Mouse (Mus musculus): ENCODE data around the gene Nmi. TPM values are rescaled to one million over a fixed set of nuclear protein-coding genes. Genes with fewer than 3 reads are reported as not detected.
A peak's percentile ranks its signal among the peaks of the same experiment; 100 is the strongest.

Nmi gene
- polyA plus RNA-seq, 1 experiment from 2014 or later = 10.6 TPM

GRCm38 (mm10) chr2:51941832-51942231 lies 31.5 kb downstream of the Nmi start:
- Histone ChIP-seq H3K4me2 (0 out of 2 replicates have a peak overlapping the region, but pooled peaks have one; percentile 4), H3K27ac (peak overlapping the region; percentile 36), H3K27me3 (no peaks in the 10 kb centered on the region), H3K9ac (no peak overlapping the region), H3K4me1 (replicated peaks) (peaks cover 38% of the 10 kb centered on the region), H3K4me3 (replicated peaks) (no peak overlapping the region), H3K36me3 (no peaks in the 10 kb centered on the region), H3K9me3 (replicated peaks) (no peaks in the 10 kb centered on the region)
- peak; percentile 34 for DNase-seq
- peak; percentile 72 for ATAC-seq (ENCODE audit: low read depth)
- 45% methylated on average over 7 of the region's 7 CpGs for WGBS (ENCODE audit: insufficient replicate concordance)

DNA sequence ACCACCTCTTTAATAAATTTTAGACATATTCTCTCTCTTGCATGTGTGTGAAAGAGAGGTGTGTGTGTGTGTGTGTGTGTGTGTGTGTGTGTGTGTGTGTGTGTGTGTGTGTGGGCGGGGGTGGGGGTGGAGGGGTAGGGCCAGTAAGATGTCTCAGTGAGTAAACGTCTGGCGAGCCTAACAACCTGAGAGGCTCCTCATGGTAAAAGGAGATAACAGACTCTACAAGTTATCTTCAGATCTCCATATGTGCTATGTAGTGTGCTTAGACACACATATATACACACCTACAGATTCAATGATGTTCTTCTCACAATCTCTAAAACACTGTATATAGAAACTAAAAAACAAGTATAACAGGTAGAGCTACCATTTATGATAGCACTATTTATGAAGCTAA lies 34.5 kb downstream of the Nmi start:
- H3K4me2 ChIP-seq = peak overlapping the region; percentile 26; the same call in 1 of the 2 replicates
- H3K27ac ChIP-seq = peak overlapping the region; percentile 72
- H3K4me1 ChIP-seq (replicated peaks) = peaks cover 61% of the 10 kb centered on the region
- H3K4me3 ChIP-seq (replicated peaks) = no peak overlapping the region
- H3K9me3 ChIP-seq (replicated peaks) = no peaks in the 10 kb centered on the region
- 0% methylated on average over 2 of the region's 3 CpGs for WGBS (ENCODE audit: insufficient replicate concordance)
- no peak overlapping the region for H3K9ac ChIP-seq
- ATAC-seq (ENCODE audit: low read depth) = peak; percentile 87
- H3K36me3 ChIP-seq = no peaks in the 10 kb centered on the region
- no peak for DNase-seq
- H3K27me3 ChIP-seq = no peaks in the 10 kb centered on the region

DNA sequence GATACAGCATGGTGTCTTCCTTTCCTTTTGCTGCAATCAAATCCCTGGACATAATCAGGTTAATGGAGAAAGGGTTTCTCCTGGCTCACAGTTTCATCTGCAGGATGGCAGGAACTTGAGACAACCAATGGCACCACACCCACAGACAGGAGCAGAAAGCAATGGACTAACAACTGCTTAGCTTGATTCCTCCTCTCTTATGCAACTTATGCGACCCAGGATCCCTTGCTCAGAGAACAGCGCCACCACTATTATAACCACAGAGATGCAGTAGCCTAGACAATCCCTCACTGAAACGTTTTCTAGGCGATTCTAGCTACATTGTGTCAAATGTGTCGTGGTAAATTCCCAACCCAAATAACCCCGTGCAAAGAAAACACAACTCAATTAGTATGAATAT lies 36.3 kb downstream of the Nmi start:
- DNase-seq (no peak), ATAC-seq (ENCODE audit: low read depth) (no peak)
- WGBS (ENCODE audit: insufficient replicate concordance) = 65% methylated on average over 6 of the region's 6 CpGs
- no peak overlapping the region; the same call in 1 of the 2 replicates for H3K27ac ChIP-seq
- H3K4me3 ChIP-seq (replicated peaks) = no peak overlapping the region
- H3K9ac ChIP-seq = no peak overlapping the region
- no peak overlapping the region for H3K4me2 ChIP-seq
- no peaks in the 10 kb centered on the region for H3K36me3 ChIP-seq
- no peaks in the 10 kb centered on the region for H3K9me3 ChIP-seq (replicated peaks)
- H3K4me1 ChIP-seq (replicated peaks) = peaks cover 74% of the 10 kb centered on the region
- no peaks in the 10 kb centered on the region for H3K27me3 ChIP-seq

- Histone ChIP-seq H3K4me3 (replicated peaks) (no peak overlapping the region), H3K27ac (no peak overlapping the region; the same call in 1 of the 2 replicates), H3K4me1 (replicated peaks) (peaks cover 70% of the 10 kb centered on the region), H3K9me3 (replicated peaks) (no peaks in the 10 kb centered on the region), H3K4me2 (no peak overlapping the region), H3K27me3 (no peaks in the 10 kb centered on the region), H3K9ac (no peak overlapping the region), H3K36me3 (peaks cover 1% of the 10 kb centered on the region; the same call in 1 of the 2 replicates)
- DNase-seq (no peak), ATAC-seq (ENCODE audit: low read depth) (no peak)
- 69% methylated on average over 3 of the region's 3 CpGs for WGBS (ENCODE audit: insufficient replicate concordance)
These were observed 36.7 kb downstream of the Nmi start for GRCm38 (mm10) chr2:51936585-51936984.

- H3K9me3 ChIP-seq (replicated peaks) = no peaks in the 10 kb centered on the region
- peaks cover 8% of the 10 kb centered on the region for H3K36me3 ChIP-seq
- ATAC-seq (ENCODE audit: low read depth) (no peak), DNase-seq (no peak)
- no peaks in the 10 kb centered on the region for H3K27me3 ChIP-seq
- peak overlapping the region; percentile 86 for H3K4me3 ChIP-seq (replicated peaks)
- WGBS (ENCODE audit: insufficient replicate concordance) = 81% methylated on average over 7 of the region's 7 CpGs
- peak overlapping the region; percentile 90; the same call in 1 of the 2 replicates for H3K27ac ChIP-seq
- peaks cover 65% of the 10 kb centered on the region for H3K4me1 ChIP-seq (replicated peaks)
- H3K4me2 ChIP-seq = peak overlapping the region; percentile 83
- H3K9ac ChIP-seq = 0 out of 2 replicates have a peak overlapping the region, but pooled peaks have one; percentile 90
These were observed 37.4 kb downstream of the Nmi start for GRCm38 (mm10) chr2:51935921-51936320.

- ATAC-seq (ENCODE audit: low read depth) = peak; percentile 69
- under 1% methylated on average over 48 of the region's 48 CpGs for WGBS (ENCODE audit: insufficient replicate concordance)
These were observed 38.5 kb downstream of the Nmi start, which contains the start of gene Rbm43 for GRCm38 (mm10) chr2:51934574-51935334. Gene Rbm43 (minus strand): TSS chr2:51935163.

GRCm38 (mm10) chr2:51933341-51934134 lies 39.8 kb downstream of the Nmi start:
- DNase-seq (peak; percentile 17), ATAC-seq (ENCODE audit: low read depth) (peak; percentile 72)
- Histone ChIP-seq H3K4me2 (peak overlapping the region; percentile 83), H3K36me3 (peaks cover 29% of the 10 kb centered on the region), H3K9me3 (replicated peaks) (0 out of 2 replicates have a peak, but pooled peaks cover 6% of the 10 kb centered on the region), H3K4me1 (replicated peaks) (peaks cover 62% of the 10 kb centered on the region), H3K27me3 (no peaks in the 10 kb centered on the region), H3K4me3 (replicated peaks) (peak overlapping the region; percentile 86), H3K27ac (peak overlapping the region; percentile 90), H3K9ac (peak overlapping the region; percentile 90)
- 11% methylated on average over 10 of the region's 12 CpGs for WGBS (ENCODE audit: insufficient replicate concordance)

More at GRCm38 (mm10) chr2:51934574-51935334, 38.5 kb downstream of the Nmi start, which contains the start of gene Rbm43:
- Histone ChIP-seq H3K9ac (peak within 1 kb of the TSS; percentile 90), H3K4me3 (replicated peaks) (peak within 1 kb of the TSS; percentile 86), H3K27ac (peak within 1 kb of the TSS; percentile 90), H3K36me3 (peaks cover 19% of the 10 kb centered on the region), H3K4me2 (peak within 1 kb of the TSS; percentile 83), H3K27me3 (no peaks in the 10 kb centered on the region), H3K4me1 (replicated peaks) (peaks cover 73% of the 10 kb centered on the region), H3K9me3 (replicated peaks) (0 out of 2 replicates have a peak, but pooled peaks cover 6% of the 10 kb centered on the region)
- DNase-seq = peak; percentile 63

DNA sequence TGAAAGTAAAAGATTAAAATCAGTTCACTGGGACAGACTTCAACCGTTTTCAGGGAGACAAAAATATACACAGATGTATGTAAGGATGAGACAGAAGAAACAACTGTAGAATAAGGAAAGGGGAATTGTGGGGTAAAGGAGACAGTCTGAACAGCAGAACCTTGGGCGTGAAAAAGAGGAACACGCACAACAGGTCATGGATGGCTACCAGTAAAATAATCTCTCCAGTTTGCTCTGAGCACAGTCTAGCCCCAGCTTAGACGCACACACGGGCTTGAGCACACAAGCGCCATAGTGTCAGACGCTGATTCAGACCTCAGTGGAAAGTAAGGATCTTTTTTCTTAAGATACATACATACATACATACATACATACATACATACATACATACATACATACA lies 42.1 kb downstream of the Nmi start:
- Histone ChIP-seq H3K4me1 (replicated peaks) (peaks cover 43% of the 10 kb centered on the region), H3K4me3 (replicated peaks) (no peak overlapping the region), H3K4me2 (no peak overlapping the region), H3K9me3 (replicated peaks) (0 out of 2 replicates have a peak, but pooled peaks cover 6% of the 10 kb centered on the region), H3K27me3 (no peaks in the 10 kb centered on the region), H3K27ac (no peak overlapping the region), H3K36me3 (peaks cover 35% of the 10 kb centered on the region), H3K9ac (no peak overlapping the region)
- 78% methylated on average over 7 of the region's 7 CpGs for WGBS (ENCODE audit: insufficient replicate concordance)
- DNase-seq (no peak), ATAC-seq (ENCODE audit: low read depth) (no peak)

- WGBS (ENCODE audit: insufficient replicate concordance) = 19% methylated on average over 5 of the region's 5 CpGs
- DNase-seq = no peak
These were observed 58.2 kb downstream of the Nmi start for GRCm38 (mm10) chr2:51914944-51915680.

GRCm38 (mm10) chr2:51914532-51914931 lies 58.8 kb downstream of the Nmi start:
- H3K9ac ChIP-seq = no peak overlapping the region
- 47% methylated on average over 7 of the region's 7 CpGs for WGBS (ENCODE audit: insufficient replicate concordance)
- no peak for ATAC-seq (ENCODE audit: low read depth)

More at GRCm38 (mm10) chr2:51914944-51915680, 58.2 kb downstream of the Nmi start:
- Histone ChIP-seq H3K4me1 (replicated peaks) (no peaks in the 10 kb centered on the region), H3K4me2 (no peak overlapping the region), H3K36me3 (no peaks in the 10 kb centered on the region), H3K27me3 (no peaks in the 10 kb centered on the region), H3K4me3 (replicated peaks) (no peak overlapping the region), H3K9me3 (replicated peaks) (no peaks in the 10 kb centered on the region), H3K27ac (no peak overlapping the region), H3K9ac (no peak overlapping the region)
- ATAC-seq (ENCODE audit: low read depth) = no peak

More at GRCm38 (mm10) chr2:51914532-51914931, 58.8 kb downstream of the Nmi start:
- no peaks in the 10 kb centered on the region for H3K36me3 ChIP-seq
- H3K27ac ChIP-seq = no peak overlapping the region
- no peaks in the 10 kb centered on the region for H3K27me3 ChIP-seq
- H3K4me2 ChIP-seq = no peak overlapping the region
- no peaks in the 10 kb centered on the region for H3K4me1 ChIP-seq (replicated peaks)
- DNase-seq = no peak
- no peaks in the 10 kb centered on the region for H3K9me3 ChIP-seq (replicated peaks)
- H3K4me3 ChIP-seq (replicated peaks) = no peak overlapping the region

Data from liver, embryonic 13.5 days (tissue).